Mouse (Mus musculus) heart, adult 18-20 months (tissue): Measurements from ENCODE around the gene Samd4. TPM values are rescaled to one million over a fixed set of nuclear protein-coding genes. Genes with fewer than 3 reads are reported as not detected.

Experiments
- DNase-seq, 2 experiments: peaks; one replicate each; pipeline ENCODE4 v3.0.0; 2021 to 2022; ENCODE audit warnings: mixed read lengths in 1 of 2
- total RNA-seq, 2 experiments: library from RNA; stranded (reverse); gene quantifications; 2 replicates each; pipeline ENCODE4 v1.2.3; 2021

Gene Samd4
- total RNA-seq, 2 experiments from 2014 or later = 51.2 to 56.1 TPM

DNA sequence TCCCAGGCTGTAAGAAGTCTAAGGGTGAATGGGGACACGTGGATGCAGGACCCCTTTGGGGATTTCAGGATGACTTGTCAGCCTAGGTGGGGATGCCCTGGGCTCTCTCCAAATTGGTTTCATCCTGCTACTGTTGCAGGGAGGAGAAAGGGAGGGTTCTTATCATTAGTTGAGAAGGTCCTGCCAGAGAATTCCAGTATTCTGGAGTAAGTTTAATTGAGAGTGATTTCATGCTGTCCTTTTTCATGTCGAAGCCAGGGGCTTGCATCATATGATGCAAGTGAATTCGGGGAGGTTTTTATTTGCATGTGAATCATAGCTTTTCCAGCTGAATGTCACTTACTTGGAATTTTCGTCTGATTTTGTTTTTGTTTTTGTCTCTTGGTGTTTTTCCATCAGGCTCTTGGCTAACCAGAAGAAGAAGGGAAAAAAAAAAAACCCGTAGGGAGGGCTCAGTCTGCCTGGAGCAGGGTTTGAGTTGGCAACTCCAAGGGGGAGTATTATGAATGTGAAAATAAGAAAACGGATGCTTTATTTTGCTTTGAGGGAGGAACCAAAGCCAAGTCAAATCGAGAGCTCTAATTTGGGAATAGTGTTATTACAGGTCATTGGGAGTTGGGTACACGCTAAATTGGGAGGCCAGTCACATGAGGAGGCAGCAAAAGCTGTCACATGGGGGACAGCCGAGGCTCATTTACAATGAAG lies 116.8 kb downstream of the Samd4 start:
- DNase-seq = peak; percentile 71 to 79

DNA sequence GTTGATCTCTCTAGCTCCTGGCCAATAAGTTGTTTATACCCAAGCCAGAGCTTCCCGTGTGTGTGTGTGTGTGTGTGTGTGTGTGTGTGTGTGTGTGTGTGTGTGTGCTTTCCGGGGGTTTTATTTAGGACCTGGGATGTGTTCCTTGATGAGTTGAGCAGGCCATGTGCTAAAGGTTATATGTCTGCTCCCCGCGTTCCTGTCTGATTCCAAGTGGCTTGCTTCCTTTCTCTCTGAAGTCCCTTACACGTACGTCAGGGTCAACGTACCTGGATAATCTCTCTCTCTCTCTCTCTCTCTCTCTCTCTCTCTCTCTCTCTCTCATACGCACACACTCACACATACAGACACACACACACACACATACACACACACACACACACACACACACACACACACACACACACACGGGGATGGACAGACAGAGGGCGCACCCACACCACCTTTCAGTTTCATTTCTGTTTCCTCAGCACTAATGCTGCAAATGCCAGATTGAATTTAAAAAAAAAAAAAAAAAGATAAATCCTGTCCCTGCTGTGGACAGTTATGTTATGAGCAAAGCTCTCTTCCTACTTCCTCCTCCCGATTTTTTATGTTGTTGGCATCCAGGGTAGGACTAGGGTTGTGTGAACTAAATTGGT lies 117.6 kb downstream of the Samd4 start:
- peak; percentile 60 to 67 for DNase-seq

DNA sequence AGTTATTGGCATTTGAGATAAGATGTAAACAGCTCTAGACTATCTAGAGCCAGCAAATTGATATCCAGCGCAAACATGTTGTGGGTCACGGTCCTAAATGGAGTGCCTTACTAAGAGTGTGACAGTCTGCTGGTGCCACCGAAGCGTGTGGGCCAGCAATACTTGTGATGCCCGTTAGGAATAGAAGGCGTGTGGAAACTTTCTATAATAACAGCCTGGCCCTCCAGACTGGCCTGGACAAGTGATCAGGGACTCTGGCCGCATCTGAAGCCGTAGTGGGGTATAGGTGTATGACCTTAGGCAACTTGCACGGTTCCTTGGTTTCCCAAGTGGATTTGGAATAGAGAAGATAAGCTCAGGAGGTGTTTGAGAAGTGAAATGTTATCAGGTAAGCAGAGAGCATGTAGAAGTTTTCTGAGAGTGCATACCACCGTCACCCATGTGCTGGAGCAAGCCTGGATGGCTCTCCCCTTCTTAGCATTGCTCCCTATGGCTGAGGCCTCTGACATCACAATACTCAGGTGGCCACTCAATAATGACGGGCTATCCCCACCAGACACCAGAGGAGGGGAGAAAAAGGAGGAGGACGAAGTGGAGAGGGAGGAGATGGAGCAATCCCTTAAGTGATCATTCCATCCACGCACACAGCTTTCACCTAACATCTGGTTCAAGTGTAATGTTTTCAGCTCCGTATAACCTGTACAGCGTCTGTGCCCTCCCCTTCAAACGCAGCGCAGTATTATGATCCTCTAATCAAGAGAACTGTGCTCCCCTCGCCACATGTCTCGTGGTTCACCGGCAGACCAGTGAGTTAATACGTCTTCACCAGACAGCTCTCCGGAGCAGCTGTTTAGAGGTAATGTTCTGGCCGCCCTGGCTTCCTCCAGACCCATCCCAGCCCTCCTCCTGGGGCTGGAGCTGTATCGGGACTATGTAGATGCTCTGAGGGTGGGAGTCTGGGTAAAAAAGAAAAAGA lies 118.4 kb downstream of the Samd4 start:
- peak in 1 of 2 experiments; percentile 60 for DNase-seq

DNA sequence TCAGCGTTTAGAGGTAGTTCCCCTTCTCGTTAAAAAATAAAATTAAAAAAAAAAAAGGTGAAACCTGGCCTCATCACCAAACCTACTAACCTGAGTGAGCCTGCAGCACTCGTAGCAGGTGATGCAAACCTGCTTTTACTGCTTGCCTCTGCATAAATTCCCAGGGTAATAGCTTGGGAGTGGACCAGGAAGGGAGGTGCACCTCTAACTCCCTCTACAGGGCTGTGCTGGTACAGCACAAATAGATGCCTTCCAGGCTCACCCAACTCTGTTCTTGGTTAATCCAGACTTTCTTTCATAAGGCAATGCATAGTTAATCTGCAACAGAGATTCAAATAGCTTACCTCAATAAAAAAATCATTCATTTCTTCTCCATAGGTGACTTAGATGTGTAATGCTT lies 121.5 kb downstream of the Samd4 start:
- peak in 1 of 2 experiments; percentile 46 for DNase-seq

DNA sequence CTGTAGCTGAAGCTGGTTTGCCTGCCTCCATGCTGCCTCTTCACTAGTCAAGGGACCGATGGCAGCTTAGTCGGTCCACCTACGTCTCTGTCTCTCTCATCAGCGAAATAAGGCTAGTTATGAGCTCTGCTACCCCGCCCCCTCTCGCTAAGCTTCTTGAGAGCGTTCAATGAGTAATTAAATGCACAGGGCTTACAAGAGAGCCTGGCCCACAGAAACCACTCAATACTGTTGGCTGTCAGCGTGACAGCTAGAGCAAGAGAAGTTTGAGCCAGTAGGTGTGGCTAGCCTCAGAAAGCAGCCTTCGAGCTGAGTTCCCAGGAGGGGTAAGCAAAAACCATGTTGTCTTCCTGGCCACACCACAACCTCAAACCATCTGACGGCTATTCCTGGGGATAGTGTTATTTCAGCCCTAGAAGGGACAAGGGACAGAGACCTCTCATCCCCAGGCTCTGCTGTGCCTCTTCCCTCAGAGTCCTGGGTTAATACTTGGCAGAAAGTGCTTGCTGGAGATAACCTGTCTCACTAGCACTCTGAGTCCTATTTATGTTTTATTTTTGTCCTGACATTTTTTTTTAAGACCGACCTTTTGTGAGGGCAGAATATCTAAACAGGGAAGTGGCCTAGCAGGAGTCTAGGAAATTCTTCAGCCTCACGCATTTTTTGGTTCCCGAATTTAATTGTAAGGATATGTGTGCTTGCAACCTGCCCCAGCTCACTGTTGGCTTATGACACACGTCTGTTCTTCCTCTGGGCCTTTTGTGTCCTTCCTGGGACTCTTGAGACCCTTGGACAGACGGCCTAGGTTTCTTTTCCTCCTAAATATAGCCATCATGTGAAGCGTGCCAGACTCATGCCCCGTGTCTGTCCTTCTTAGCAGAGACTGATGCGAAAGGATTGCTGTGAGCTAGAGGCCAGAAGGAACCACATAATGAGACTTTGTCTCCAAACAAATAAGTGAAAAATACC lies 128.8 kb downstream of the Samd4 start:
- peak; percentile 67 to 68 for DNase-seq

DNA sequence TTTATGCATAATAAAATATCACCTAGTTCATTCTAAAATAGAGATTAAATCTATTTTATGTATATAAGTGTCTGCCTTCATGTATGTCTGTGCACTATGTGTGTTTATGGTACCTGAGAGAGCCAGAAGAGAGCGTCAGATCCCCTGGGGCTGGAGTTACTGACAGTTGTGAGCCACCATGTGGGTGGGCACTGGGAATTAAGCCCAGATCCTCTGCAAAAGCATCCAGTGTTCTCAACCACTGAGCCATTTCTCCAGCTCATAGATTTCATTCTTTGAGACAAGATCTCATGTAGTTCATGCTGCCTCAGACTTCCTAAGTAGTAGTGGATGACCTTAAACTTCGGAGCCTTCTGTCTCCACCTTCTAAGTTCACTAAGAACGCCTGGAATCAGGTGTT lies 133.0 kb downstream of the Samd4 start:
- no peak for DNase-seq

DNA sequence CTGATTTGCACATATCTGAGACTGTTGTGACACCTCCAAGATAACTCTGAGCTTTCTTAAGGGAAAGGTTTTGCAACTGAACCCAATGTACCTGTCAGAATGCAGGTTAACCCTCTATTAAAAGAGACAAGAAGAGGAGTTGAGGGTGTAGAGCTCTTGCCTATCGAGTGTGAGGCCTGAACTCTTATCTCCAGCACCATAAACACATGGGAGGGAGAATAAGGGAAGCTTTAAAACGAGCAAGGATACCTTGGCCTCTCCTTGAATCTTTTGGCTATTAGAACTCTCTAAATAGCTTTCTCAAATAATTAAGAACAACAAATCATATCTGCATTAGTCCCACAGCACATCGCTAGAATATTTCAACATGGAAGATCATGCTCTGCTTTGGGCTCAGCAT lies 135.0 kb downstream of the Samd4 start:
- no peak for DNase-seq

DNA sequence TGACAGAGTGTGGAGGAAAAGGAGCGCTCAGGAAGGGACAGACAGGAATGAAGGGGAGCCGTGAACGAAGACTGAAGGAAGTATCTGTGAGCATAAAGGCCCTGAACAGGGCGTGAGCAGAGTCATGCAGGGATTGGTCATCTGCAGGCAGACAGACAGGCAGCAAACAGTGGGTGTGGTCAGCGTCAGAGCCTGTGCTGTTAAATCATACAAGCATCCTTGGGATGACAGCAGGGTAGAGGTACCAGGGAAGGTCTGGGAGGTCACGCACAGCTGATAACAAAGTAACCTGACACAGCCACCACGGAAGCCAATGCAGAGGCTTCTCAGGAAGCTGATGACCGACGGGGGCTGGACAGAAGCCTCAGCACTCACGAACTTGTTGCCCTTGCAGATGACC lies 138.2 kb downstream of the Samd4 start:
- no peak for DNase-seq

DNA sequence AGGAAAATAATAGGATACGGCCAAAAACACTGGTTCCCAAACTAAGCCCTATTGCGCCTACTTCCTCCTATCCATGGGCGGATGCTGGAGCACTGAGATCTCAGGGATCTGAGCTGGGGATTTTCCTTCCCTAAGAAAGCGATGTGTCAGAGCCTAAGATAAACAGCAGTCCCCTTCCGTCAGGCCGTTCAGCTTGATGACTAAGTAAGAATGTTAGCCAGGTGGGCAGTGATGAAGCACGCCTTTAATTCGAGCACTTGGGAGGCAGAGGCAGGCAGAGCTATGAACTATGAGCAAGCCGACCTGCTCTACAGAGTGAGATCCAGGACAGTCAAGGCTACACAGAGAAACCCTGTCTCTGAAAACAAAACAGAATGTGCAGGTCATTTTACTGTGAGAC lies 140.9 kb downstream of the Samd4 start:
- no peak for DNase-seq

DNA sequence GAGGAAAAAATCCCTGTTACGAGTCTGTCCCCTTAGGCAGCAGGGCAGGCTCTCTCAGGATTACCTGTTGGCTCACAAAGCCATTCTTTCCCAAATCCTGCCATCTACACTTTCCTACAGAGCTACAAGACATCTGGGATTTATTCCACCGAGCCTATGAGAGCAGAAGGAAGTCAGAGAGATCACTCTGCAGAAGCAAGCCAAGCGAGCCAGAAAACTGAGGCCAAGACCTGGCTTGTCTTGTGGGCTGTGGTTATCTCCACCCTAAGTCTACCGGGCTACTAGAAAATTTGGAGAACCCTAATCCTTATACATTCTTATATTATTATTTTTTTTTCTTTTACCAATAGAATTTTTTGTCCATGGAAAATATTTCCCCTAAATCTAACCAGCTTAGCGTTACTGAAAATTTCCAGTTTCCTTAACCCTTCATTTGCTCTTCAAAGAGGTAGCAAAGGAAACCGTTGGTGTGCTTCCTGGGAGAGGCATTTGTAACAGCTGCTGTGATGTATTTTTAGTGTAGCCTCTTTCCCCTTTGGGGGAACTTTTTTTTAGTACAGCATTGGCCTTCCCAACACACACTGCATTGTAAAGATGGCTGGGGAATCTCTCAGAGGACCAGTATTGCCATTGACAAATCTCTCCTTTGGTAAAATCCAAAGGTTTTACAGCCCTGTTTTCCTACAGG lies 144.9 kb downstream of the Samd4 start:
- DNase-seq = no peak

DNA sequence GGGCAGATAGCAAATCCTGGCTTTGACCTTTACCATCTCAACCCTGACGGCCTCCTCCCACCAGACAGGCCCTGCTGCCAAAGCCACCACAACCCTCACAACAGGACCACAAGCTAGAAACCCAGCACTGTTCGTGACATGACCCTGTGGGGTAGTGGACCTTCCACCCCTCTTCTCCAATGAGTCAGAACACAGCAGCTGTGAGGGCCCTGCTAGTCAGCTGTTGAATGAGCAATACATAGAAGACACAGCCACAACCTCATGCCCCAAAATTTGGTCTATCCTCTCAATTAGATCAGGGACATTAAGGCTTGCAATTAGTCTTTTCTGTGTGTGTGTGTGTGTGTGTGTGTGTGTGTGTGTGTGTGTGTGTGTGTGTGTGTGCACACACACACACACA lies 148.9 kb downstream of the Samd4 start:
- no peak for DNase-seq

DNA sequence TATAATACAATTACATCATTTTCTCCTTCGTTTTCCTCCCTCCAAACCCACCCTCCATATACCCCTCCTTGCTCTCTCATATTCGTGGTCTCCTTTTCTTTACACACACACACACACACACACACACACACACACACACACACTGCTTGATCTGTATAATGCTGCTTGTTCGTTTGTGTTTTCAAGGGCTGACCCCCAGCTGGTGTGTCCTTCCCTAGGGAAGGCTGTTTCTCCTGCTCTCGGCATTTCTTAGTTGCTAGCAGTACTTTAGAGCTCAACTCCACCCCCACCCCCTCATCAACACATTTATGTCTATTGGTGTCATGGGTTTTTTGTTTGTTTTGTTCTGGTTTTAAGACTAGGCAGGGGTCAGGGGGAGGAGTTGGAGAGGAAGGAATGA lies 149.5 kb downstream of the Samd4 start:
- DNase-seq = no peak

DNA sequence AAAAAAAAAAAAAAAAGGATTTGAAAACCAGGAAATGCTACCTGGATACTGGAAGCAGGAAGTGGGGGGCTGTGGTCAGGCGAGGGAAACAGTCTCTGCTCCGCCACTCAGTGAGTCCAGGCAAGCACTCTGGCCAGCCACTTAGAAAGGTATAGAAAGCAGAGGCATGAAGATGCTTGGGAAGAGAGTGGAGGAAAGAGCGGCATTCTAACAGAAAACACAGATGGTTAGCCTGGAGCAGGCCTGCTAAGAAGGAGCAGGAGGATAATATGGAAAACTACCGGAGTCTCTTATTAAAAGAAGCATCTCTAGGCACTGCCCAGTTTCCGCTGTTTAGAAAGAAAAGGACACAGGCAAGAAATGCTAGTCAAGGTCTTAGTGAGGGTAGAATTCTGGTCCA lies 150.8 kb downstream of the Samd4 start:
- no peak for DNase-seq

DNA sequence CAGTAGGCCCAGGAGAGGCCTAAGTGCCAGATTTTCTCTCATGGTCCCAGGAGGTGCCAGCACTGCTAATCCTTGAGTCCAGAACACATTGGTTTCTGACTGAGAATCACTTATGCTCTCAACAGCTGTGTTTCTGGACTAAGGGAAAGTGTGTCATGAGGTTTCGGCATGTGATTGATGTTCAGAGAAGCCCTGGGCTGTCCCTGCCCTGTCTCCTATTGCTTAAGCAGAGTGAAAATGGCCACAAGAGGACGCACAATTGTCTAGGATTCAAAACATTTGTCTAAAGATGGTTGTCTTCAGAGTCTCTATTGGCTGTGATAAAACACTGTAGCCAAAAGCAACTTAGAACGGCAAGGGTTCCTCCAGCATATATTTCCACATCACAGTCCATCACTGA lies 159.0 kb downstream of the Samd4 start:
- no peak for DNase-seq

DNA sequence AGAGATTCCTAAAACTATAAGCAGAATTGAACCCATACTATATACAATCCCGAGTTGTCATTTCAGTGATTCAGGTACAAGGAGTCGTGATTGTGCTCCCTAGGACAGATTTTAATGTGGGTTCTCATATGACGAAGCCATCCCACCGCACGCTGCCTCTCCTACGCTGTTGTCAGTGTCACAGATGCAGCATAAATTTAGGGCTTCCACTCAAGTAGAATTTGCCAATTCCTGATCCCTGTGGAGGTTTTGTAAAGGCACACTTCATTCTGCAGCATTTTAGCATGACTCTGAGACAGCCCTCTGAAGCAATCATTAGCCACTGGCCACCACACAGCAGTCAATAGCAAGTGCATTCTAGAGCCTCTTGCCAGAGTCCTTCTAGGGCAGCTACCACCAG lies 166.4 kb downstream of the Samd4 start:
- no peak for DNase-seq

DNA sequence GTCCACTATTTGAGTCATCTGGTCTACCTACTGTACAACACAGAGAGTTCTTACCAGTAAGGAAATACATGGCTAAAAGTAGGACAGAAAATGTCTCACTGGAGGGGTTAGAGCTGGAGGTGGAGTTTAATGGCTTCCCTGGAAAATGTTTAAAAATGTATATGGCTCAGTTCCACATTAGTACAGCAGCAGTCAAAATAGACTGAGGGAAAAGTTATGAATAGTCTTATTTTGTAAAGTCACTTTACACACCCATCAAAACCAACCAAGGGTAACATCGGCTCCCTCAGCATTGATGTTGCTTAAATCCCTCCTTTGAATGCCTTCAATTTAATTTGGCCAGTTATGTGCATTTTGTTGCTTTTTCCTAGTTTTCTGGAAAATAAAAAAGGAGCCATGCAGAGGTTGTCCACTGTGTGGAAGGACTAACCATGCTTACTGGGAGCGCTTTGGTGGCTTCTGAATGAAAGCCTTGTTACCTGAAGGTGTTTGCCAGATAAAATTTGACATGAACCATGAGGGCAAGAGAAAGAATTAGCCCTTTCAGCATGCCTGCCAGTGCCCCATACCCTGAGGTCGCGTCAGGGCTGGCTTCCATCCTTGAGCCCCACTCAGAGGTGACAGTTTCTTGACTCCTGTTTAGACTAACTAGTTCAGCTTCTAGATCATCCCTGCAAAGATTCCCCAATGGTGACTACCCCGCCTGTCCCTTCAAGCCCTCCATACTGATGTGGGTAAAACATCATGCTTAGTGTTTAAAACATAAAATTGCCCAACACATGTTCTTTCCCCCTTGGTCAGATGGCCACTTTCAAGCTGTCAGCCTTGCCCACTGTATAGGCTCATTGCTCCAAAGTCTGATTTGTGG lies 169.3 kb downstream of the Samd4 start:
- DNase-seq = no peak

DNA sequence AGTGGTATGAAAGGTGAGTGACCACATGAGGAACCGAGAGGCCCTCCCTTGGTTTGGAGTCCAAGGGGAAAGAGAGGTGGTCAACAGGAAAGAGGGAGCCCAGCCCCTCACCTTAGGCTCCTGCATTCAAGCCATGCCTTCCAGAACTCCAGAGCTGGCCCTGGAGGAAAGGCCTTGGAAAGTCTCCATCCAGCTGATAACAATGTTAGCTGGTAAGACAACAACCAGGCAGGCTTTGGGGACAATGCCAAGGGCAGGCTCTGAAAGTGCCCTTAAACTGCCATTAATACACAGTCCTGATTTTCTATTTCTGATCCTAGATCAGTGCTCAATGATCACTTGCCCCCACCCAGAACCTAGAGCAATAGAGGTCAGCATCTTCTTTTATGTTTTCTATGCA lies 170.4 kb downstream of the Samd4 start:
- peak; percentile 71 to 72 for DNase-seq

DNA sequence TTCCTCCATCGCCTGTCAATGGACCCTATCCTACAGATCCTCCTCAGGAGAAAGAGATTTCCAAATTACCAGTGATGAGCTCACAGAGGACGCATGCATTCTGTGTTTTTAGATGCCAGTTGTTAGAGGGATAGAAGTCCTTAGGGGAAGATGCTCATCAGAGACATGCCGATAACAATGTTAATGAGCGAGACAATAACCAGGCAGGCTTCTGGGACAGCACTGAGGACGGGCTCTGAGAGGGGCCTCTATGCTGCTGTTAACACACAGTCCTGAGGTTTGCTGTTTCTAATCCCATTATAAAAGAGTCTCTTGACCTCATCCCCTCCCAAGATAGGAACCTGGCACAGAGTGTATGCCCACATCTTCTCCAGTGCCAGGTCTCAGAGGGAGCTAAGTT lies 171.2 kb downstream of the Samd4 start:
- DNase-seq = no peak

DNA sequence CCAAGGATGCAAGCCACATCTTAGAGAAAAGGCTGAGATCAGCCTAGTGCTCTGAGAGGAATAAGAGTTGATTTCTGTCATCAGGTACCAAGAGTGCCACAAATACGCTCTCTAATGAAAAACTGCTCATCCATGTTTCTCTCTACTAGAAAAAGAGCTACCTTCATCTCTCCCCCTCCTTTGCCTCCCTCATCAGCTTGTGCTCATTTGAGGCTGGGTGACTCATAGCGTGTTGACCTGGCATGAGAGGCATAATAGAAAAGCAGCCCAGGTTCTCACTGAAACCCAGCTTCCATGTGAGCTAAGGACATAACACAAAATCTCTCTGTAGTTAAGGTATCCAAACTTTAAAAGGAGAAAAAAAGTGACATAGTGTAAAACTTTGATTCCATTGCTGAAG lies 176.3 kb downstream of the Samd4 start:
- no peak for DNase-seq

DNA sequence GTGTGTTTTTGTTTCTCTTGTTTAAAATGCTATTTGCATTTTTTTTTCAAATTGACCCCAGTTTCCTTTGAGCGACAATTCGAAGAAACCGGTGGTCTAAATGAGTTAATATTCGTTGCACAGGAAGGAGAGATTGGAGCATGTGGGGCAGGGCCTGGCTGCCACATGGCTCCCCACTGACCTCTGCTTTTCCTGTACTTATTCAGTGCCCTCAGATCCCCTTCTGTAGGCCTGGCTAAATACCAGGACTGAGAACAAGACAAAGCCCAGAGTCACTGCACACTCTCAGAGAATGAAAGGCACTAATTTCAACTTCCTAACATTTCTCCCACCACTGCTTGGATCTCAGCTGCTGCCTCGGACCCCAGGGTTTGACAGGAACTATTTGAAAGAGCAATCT lies 182.4 kb downstream of the Samd4 start:
- no peak for DNase-seq
